Mouse (Mus musculus): Measurements from ENCODE around the gene Adgrl1. TPM values are rescaled to one million over a fixed set of nuclear protein-coding genes. Genes with fewer than 3 reads are reported as not detected.

Gene Adgrl1
- polyA plus RNA-seq, 2 experiments: 38.5 to 123 TPM

- ATAC-seq (ENCODE audit: low FRiP score, low read depth) (peak; percentile 11), DNase-seq (ENCODE audit: low spot score) (no peak)
- WGBS: 5% methylated on average over 22 of the region's 37 CpGs
- H3K4me3 ChIP-seq (replicated peaks; ENCODE audit: low read length): peak overlapping the region; percentile 84
- H3K4me1 ChIP-seq (ENCODE audit: control insufficient read depth, insufficient read depth, low read length): peaks cover 18% of the 10 kb centered on the region
- peak overlapping the region; percentile 87 for H3K4me2 ChIP-seq (replicated peaks; ENCODE audit: low read depth, low read length, severe bottlenecking)
- peaks cover 21% of the 10 kb centered on the region; the same call in 1 of the 2 replicates for H3K36me3 ChIP-seq (ENCODE audit: control insufficient read depth, insufficient read depth, low read length)
- no peak for TF ChIP-seq POLR2A (IDR thresholded peaks at IDR 0.05; ENCODE audit: borderline replicate concordance, extremely low read depth, insufficient read depth, insufficient read length)
- no peaks in the 10 kb centered on the region for H3K9me3 ChIP-seq (ENCODE audit: control insufficient read depth, low read length)
- peak overlapping the region; percentile 77 for H3K9ac ChIP-seq (ENCODE audit: low read depth, low read length, severe bottlenecking)
- H3K27ac ChIP-seq (replicated peaks; ENCODE audit: low read depth, low read length): 0 out of 2 replicates have a peak overlapping the region, but pooled peaks have one; percentile 9
- H3K27me3 ChIP-seq (ENCODE audit: control insufficient read depth, insufficient read depth, low read length): no peaks in the 10 kb centered on the region
These were observed 73.5 kb downstream of the Adgrl1 start for GRCm38 (mm10) chr8:83973161-83974031.

GRCm38 (mm10) chr8:83974521-83974920, 74.6 kb downstream of the Adgrl1 start:
- H3K4me3 ChIP-seq (replicated peaks; ENCODE audit: low read length): no peak overlapping the region

GRCm38 (mm10) chr8:83976101-83976630, 76.3 kb downstream of the Adgrl1 start:
- no peak for TF ChIP-seq POLR2A (IDR thresholded peaks at IDR 0.05; ENCODE audit: borderline replicate concordance, extremely low read depth, insufficient read depth, insufficient read length)
- Histone ChIP-seq H3K27me3 (ENCODE audit: control insufficient read depth, insufficient read depth, low read length) (no peaks in the 10 kb centered on the region), H3K4me3 (replicated peaks; ENCODE audit: low read length) (no peak overlapping the region), H3K27ac (replicated peaks; ENCODE audit: low read depth, low read length) (no peak overlapping the region), H3K36me3 (ENCODE audit: control insufficient read depth, insufficient read depth, low read length) (peaks cover 19% of the 10 kb centered on the region), H3K9me3 (ENCODE audit: control insufficient read depth, low read length) (no peaks in the 10 kb centered on the region), H3K4me2 (replicated peaks; ENCODE audit: low read depth, low read length, severe bottlenecking) (no peak overlapping the region), H3K9ac (ENCODE audit: low read depth, low read length, severe bottlenecking) (no peak overlapping the region), H3K4me1 (ENCODE audit: control insufficient read depth, insufficient read depth, low read length) (peaks cover 18% of the 10 kb centered on the region)
- WGBS: 88% methylated on average over 4 of the region's 4 CpGs
- DNase-seq (ENCODE audit: low spot score) (no peak), ATAC-seq (ENCODE audit: low FRiP score, low read depth) (no peak)

More at GRCm38 (mm10) chr8:83974521-83974920, 74.6 kb downstream of the Adgrl1 start:
- no peak overlapping the region for H3K9ac ChIP-seq (ENCODE audit: low read depth, low read length, severe bottlenecking)
- peaks cover 18% of the 10 kb centered on the region for H3K4me1 ChIP-seq (ENCODE audit: control insufficient read depth, insufficient read depth, low read length)
- peaks cover 14% of the 10 kb centered on the region; the same call in 1 of the 2 replicates for H3K36me3 ChIP-seq (ENCODE audit: control insufficient read depth, insufficient read depth, low read length)
- peak overlapping the region; percentile 87 for H3K4me2 ChIP-seq (replicated peaks; ENCODE audit: low read depth, low read length, severe bottlenecking)
- 83% methylated on average over 4 of the region's 4 CpGs for WGBS
- TF ChIP-seq POLR2A (IDR thresholded peaks at IDR 0.05; ENCODE audit: borderline replicate concordance, extremely low read depth, insufficient read depth, insufficient read length): no peak
- ATAC-seq (ENCODE audit: low FRiP score, low read depth) (no peak), DNase-seq (ENCODE audit: low spot score) (no peak)
- H3K27me3 ChIP-seq (ENCODE audit: control insufficient read depth, insufficient read depth, low read length): no peaks in the 10 kb centered on the region
- H3K9me3 ChIP-seq (ENCODE audit: control insufficient read depth, low read length): no peaks in the 10 kb centered on the region
- H3K27ac ChIP-seq (replicated peaks; ENCODE audit: low read depth, low read length): no peak overlapping the region

- no peaks in the 10 kb centered on the region for H3K9me3 ChIP-seq (ENCODE audit: control insufficient read depth, low read length)
- DNase-seq (ENCODE audit: low spot score) (no peak), ATAC-seq (ENCODE audit: low FRiP score, low read depth) (no peak)
- H3K9ac ChIP-seq (ENCODE audit: low read depth, low read length, severe bottlenecking): no peak overlapping the region
- TF ChIP-seq POLR2A (IDR thresholded peaks at IDR 0.05; ENCODE audit: borderline replicate concordance, extremely low read depth, insufficient read depth, insufficient read length): no peak
- 89% methylated on average over 5 of the region's 5 CpGs for WGBS
- no peak overlapping the region for H3K27ac ChIP-seq (replicated peaks; ENCODE audit: low read depth, low read length)
- H3K4me1 ChIP-seq (ENCODE audit: control insufficient read depth, insufficient read depth, low read length): peaks cover 18% of the 10 kb centered on the region
- no peaks in the 10 kb centered on the region for H3K27me3 ChIP-seq (ENCODE audit: control insufficient read depth, insufficient read depth, low read length)
- H3K36me3 ChIP-seq (ENCODE audit: control insufficient read depth, insufficient read depth, low read length): peaks cover 26% of the 10 kb centered on the region
- H3K4me2 ChIP-seq (replicated peaks; ENCODE audit: low read depth, low read length, severe bottlenecking): no peak overlapping the region
- H3K4me3 ChIP-seq (replicated peaks; ENCODE audit: low read length): no peak overlapping the region
These were observed 77.0 kb downstream of the Adgrl1 start for GRCm38 (mm10) chr8:83976779-83977350.

- Histone ChIP-seq H3K4me1 (ENCODE audit: control insufficient read depth, insufficient read depth, low read length) (peaks cover 18% of the 10 kb centered on the region), H3K36me3 (ENCODE audit: control insufficient read depth, insufficient read depth, low read length) (peaks cover 33% of the 10 kb centered on the region)
These were observed 77.7 kb downstream of the Adgrl1 start for GRCm38 (mm10) chr8:83977646-83978045.

More at GRCm38 (mm10) chr8:83977646-83978045, 77.7 kb downstream of the Adgrl1 start:
- H3K9ac ChIP-seq (ENCODE audit: low read depth, low read length, severe bottlenecking): peak overlapping the region; percentile 12; the same call in 1 of the 2 replicates
- no peak overlapping the region for H3K4me3 ChIP-seq (replicated peaks; ENCODE audit: low read length)
- no peaks in the 10 kb centered on the region for H3K27me3 ChIP-seq (ENCODE audit: control insufficient read depth, insufficient read depth, low read length)
- ATAC-seq (ENCODE audit: low FRiP score, low read depth) (no peak), DNase-seq (ENCODE audit: low spot score) (no peak)
- WGBS: 38% methylated on average over 6 of the region's 6 CpGs
- TF ChIP-seq POLR2A (IDR thresholded peaks at IDR 0.05; ENCODE audit: borderline replicate concordance, extremely low read depth, insufficient read depth, insufficient read length): no peak
- H3K4me2 ChIP-seq (replicated peaks; ENCODE audit: low read depth, low read length, severe bottlenecking): no peak overlapping the region
- H3K9me3 ChIP-seq (ENCODE audit: control insufficient read depth, low read length): no peaks in the 10 kb centered on the region
- H3K27ac ChIP-seq (replicated peaks; ENCODE audit: low read depth, low read length): no peak overlapping the region

All from limb, embryonic 14.5 days (tissue).